Mouse (Mus musculus) Patski (cell line): Measurements from ENCODE around the gene Kif20b. TPM values are rescaled to one million over a fixed set of nuclear protein-coding genes. Genes with fewer than 3 reads are reported as not detected.
A peak's percentile ranks its signal among the peaks of the same experiment; 100 is the strongest.

Source experiments
- ATAC-seq: fragments of 100-300 bp; one replicate; pipeline ENCODE4 v1.8.0; 2021
- CTCF ChIA-PET: fragments of 350-600 bp; sonication (Branson Sonifier 250); formaldehyde crosslinking; loops from one replicate; lab custom pipeline; 2022; ENCODE audit warnings: inconsistent platforms; lab: Charles Lee
- POLR2A ChIA-PET: fragments of 350-600 bp; sonication (Branson Sonifier 250); formaldehyde crosslinking; loops from one replicate; lab custom pipeline; 2022; ENCODE audit warnings: antibody characterized with exemption, inconsistent platforms; lab: Charles Lee
- DNase-seq: peaks from one replicate; pipeline ENCODE4 v3.0.0-alpha.2; 2011; ENCODE audit warnings: low read depth, low spot score
- H3K27me3 ChIP-seq: fragments of 371-371 bp; one replicate; pipeline ENCODE4 v1.5.1; 2021
- CTCF ChIP-seq: fragments of 100-300 bp; IDR thresholded peaks from one replicate; pipeline ENCODE4 v1.5.1; 2021
- in situ Hi-C: fragments of 300-500 bp; cut with MboI; formaldehyde crosslinking; loops from 3 replicates; pipeline ENCODE4 v1.11.1; 2018; ENCODE audit warnings: low pct_unique_long_range_greater_than_20kb, mixed read lengths
- polyA plus RNA-seq: library from polyadenylated mRNA; unstranded; gene quantifications from one replicate; pipeline ENCODE4 v1.2.3, GENCODE M21; 2021

The Kif20b gene
- polyA plus RNA-seq, 1 experiment from 2014 or later: 34.1 TPM

- ChIA-PET POLR2A (no interaction called here), CTCF (interaction anchor here (0.7 to 1.8 kb wide), 5 partner anchors 9 to 1091 kb away, joined by 3 to 10 read pairs (median 4); partner anchors contain the start of gene Rpp30)
- no peak for ATAC-seq
- in situ Hi-C loops: loop anchor here (5.0 kb wide), 1 partner anchor 1069 kb away; no protein-coding TSS in a partner anchor
- peak; percentile 91 for TF ChIP-seq CTCF
- peaks cover 34% of the 10 kb centered on the region for H3K27me3 ChIP-seq
- no peak for DNase-seq
These were observed 70.9 kb downstream of the Kif20b start for GRCm38 (mm10) chr19:34992969-34993527.

DNA sequence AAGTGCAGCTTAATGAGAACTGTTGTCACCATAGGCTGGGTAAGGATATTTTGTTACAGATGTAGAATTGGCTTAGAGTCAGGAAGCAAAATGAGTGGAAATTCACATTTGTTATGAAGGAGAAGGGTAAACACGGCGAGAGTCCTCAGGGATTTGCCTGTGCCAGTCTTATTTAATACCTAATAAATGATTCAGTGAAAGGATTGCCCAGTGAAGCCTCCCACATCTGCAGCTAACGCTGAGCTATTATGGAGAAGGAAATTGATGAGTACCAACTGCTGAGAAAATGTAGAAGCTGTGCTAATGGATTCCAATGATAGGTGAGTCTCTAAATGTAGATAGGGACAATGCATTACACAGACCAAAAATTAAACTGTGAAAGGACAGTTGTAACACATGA, 92.9 kb downstream of the Kif20b start:
- CTCF ChIA-PET: no interaction called here
- H3K27me3 ChIP-seq: peaks cover 51% of the 10 kb centered on the region

GRCm38 (mm10) chr19:35017474-35018208, 95.5 kb downstream of the Kif20b start:
- in situ Hi-C loops: no loop called here
- CTCF ChIA-PET: no interaction called here
- ATAC-seq (no peak), DNase-seq (no peak)
- TF ChIP-seq CTCF: no peak
- POLR2A ChIA-PET: interaction anchor here (0.6 kb wide), 1 partner anchor 804 kb away, joined by 3 read pairs; no protein-coding TSS in a partner anchor
- peaks cover 60% of the 10 kb centered on the region for H3K27me3 ChIP-seq

More for the DNA sequence above, 92.9 kb downstream of the Kif20b start:
- in situ Hi-C loops: no loop called here
- no peak for TF ChIP-seq CTCF
- DNase-seq: no peak
- POLR2A ChIA-PET: no interaction called here
- ATAC-seq: no peak

DNA sequence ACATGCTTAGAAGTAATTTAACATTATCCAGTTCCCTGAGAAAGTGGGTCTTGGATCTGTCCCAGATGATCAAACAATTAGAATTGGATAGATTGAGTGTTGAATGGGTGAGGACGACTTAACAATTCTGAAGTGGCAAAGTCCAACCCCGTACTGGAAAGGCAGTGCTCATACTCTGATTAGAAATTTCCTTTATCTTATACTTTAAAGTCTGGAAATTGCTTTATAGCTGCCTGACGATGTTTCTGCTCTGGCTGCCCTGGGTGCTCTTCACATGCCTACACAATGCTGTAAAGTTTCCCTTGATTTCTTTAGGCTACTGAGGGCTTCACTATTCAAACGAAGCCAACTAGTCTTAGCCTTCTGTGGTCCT, 96.0 kb downstream of the Kif20b start:
- TF ChIP-seq CTCF: no peak
- DNase-seq (no peak), ATAC-seq (no peak)
- CTCF ChIA-PET: no interaction called here
- peaks cover 60% of the 10 kb centered on the region for H3K27me3 ChIP-seq
- in situ Hi-C loops: no loop called here
- POLR2A ChIA-PET: no interaction called here

Other genes starting within 250 kb of the Kif20b start
- gene Slc16a12, start 175.1 kb upstream of the Kif20b start, polyA plus RNA-seq: 0.19 TPM
- gene Pank1, start 42.9 kb upstream of the Kif20b start, polyA plus RNA-seq: 21.2 TPM